Mouse (Mus musculus) activated CD4-positive, CD25-positive, alpha-beta regulatory T cell (primary cell): ENCODE data around the gene Nup85. TPM values are rescaled to one million over a fixed set of nuclear protein-coding genes. Genes with fewer than 3 reads are reported as not detected.

Experiments
- polyA plus RNA-seq, 2 experiments: library from polyadenylated mRNA; unstranded; fragments of 100-300 nt; shearing (Covaris generic); gene quantifications; one replicate each; pipeline ENCODE4 v1.2.1; 2017

Gene Nup85
- 10 to 100 TPM; 61.1 to 71.0 TPM for polyA plus RNA-seq

DNA sequence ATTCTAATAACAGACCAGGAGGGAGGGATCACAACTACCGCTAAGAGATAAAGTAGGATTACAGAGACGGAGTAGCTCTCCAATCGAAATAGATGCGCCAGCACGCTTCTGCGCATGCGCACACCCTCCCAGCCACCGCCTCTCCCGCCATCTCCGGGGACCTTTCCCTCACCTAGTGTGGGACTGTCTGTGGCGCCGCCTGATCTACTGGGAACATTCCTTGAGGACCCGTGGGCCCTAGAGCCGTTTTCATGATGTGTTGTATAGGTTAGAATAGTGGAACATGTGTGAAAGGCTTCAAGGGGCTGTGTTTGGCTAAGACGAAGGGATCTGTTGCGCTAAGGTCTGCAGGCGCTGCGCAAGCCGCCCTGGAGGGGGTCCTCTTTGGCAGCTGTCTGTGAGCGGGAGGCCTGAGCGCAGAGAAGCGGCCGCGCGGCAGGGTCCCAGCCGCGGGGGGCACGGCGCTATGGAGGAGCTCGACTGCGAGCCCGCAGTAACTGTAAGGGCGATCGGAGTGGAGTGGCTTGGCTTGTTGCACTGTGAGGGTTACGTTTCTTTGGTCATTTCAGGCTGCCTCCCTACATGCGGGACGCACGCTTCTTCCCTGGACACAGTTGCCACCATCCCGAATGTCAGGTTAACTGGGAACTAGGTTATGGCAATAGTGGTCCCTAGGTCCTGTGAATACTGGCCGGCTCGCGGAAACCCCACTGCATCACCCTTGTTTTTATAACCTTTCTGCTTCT is at the start of gene Nup85:
Nup85 (plus strand) TSS at position 371 of the 746 bp plus-strand sequence.

GRCm38 (mm10) chr11:115536038-115536681 is 28.1 kb upstream of the Nup85 start, which contains the start of gene Sumo2:
Gene Sumo2, minus strand, starts transcription at chr11:115536276.

DNA sequence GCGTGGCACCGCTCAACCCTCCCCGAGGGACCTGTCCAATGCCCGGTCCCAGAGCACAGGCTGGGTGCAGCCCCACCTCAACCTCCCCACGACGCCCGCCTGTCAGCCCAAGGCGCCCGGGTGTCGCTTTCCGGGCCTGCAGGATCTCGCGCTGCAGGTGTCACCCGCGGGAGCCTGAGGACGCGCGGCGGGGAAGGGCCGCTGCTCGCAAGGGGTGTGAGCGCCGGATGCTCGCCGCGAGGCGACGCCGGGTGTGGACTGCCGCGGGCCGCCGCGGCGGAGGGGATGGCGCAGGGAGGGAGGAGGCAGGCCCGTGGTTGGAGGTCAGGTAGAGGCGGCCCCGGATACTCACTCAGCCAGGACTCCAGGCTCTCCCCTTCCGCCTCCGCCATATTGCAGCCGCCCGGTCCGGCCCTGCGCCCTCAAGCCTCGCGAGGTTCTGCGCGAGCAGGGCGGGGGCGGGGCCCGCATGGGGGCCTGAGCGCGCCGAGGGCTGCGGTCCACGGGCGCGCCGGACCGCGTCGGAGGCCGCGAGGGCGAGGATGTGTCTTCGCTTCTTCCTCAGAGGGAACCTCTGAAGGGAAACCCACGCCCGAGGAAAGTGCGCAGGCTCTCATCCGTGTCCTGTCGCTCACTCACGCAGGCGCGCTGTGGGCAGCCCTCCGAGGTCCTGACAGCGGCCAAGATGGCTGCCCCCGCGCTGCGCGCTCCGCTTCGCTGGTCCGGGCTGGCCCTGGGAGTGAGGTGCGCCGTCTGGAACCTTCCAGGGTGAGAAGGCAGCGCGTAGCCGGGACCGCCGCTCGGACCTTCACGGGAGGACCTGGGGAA is 39.5 kb downstream of the Nup85 start, which contains the start of the genes Mrps7 and Gga3:
Mrps7 (plus strand) TSS at position 450 of the 828 bp plus-strand sequence.
Gga3 (minus strand) TSS at position 576 of the 828 bp plus-strand sequence.

GRCm38 (mm10) chr11:115612410-115613137 is 48.3 kb downstream of the Nup85 start, which contains the start of gene Mif4gd:
Gene Mif4gd, minus strand, starts transcription at chr11:115612969.

DNA sequence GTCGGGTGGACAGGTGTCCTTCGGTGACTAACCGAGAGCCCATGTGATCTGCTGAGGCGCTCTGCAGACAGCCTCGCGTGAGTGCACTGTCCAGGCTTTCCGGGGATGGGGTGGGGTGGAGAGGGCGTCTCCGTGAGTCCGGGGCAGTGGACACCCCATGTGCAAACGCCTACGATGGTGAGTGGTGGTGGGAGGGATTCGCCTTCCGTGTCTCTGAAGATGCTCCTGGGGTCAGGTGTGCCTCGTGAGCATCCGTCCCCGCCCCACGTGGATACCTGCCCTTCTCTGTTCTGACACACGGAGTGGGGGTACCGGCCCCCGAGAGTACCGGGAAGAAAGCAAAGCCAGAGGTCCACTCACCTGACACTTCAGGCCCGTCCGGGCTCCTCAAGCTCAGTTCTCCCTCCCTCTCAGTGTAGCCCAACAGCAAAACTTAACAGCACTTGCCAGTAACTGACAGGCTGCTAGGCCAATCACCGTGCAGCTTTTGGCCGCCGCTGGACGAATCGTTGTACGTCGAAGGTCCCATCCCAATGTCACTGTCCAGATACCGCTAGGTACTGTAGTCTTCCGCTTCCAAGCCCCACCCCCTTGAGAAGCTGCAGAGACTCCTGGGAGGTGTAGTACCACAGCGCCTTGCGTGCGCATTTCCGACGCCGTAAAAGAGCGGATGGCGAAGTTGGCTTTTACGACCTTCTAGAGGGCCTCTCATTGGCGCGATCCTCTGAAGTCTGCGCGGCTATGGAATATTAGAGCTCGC is 63.7 kb downstream of the Nup85 start, which contains the start of gene Slc25a19:
Slc25a19 (minus strand) TSS at position 591 of the 760 bp plus-strand sequence.

Other genes starting within 250 kb of the Nup85 start
- gene Ush1g, start 242.4 kb upstream of the Nup85 start, polyA plus RNA-seq, result not detected
- gene Otop3, start 229.7 kb upstream of the Nup85 start, polyA plus RNA-seq, result under 1 TPM in 1 of 2 experiments, not detected in 1; 0.16 TPM
- gene Hid1, start 196.7 kb upstream of the Nup85 start, polyA plus RNA-seq, result 1 to 10 TPM; 2.2 to 9.0 TPM
- under 1 TPM in 1 of 2 experiments, not detected in 1; 0.41 TPM for gene Cdr2l, start 182.5 kb upstream of the Nup85 start, polyA plus RNA-seq
- gene Mrpl58, start 160.7 kb upstream of the Nup85 start, polyA plus RNA-seq, result 100 to 1,000 TPM; 139 to 191 TPM
- 100 to 1,000 TPM; 717 to 796 TPM for gene Atp5h, start 144.5 kb upstream of the Nup85 start, polyA plus RNA-seq
- gene Kctd2, start 144.3 kb upstream of the Nup85 start, polyA plus RNA-seq, result 10 to 100 TPM; 47.7 to 82.2 TPM
- under 1 TPM in 1 of 2 experiments, not detected in 1; 0.23 TPM for gene Trim80, start 123.9 kb upstream of the Nup85 start, polyA plus RNA-seq
- 10 to 100 TPM in 1 of 2 experiments, 1 to 10 TPM in 1; 2.6 to 13.6 TPM for gene Slc16a5, start 102.0 kb upstream of the Nup85 start, polyA plus RNA-seq
- gene Armc7, start 88.8 kb upstream of the Nup85 start, polyA plus RNA-seq, result 10 to 100 TPM; 69.6 to 70.1 TPM
- 100 to 1,000 TPM; 336 to 352 TPM for gene Nt5c, start 72.6 kb upstream of the Nup85 start, polyA plus RNA-seq
- 100 to 1,000 TPM; 509 to 536 TPM for gene Jpt1, start 50.0 kb upstream of the Nup85 start, polyA plus RNA-seq
- gene Sumo2, start 28.2 kb upstream of the Nup85 start, polyA plus RNA-seq, result 100 to 1,000 TPM; 793 to 799 TPM
- gene Mrps7, start 39.5 kb downstream of the Nup85 start, polyA plus RNA-seq, result 10 to 100 TPM; 51.8 to 66.7 TPM
- gene Gga3, start 39.6 kb downstream of the Nup85 start, polyA plus RNA-seq, result 10 to 100 TPM; 29.5 to 34.3 TPM
- 100 to 1,000 TPM; 167 to 308 TPM for gene Mif4gd, start 48.5 kb downstream of the Nup85 start, polyA plus RNA-seq
- gene Slc25a19, start 63.9 kb downstream of the Nup85 start, polyA plus RNA-seq, result 100 to 1,000 TPM in 1 of 2 experiments, 10 to 100 TPM in 1; 58.7 to 111 TPM
- 100 to 1,000 TPM; 167 to 275 TPM for gene Grb2, start 144.2 kb downstream of the Nup85 start, polyA plus RNA-seq
- 10 to 100 TPM; 16.2 to 19.3 TPM for gene Tmem94, start 201.0 kb downstream of the Nup85 start, polyA plus RNA-seq
- gene Caskin2, start 249.2 kb downstream of the Nup85 start, polyA plus RNA-seq, result 1 to 10 TPM; 1.5 to 2.7 TPM